Mouse (Mus musculus) liver, adult 2 months (tissue): ENCODE measurements around the gene P2rx2. TPM values are rescaled to one million over a fixed set of nuclear protein-coding genes. Genes with fewer than 3 reads are reported as not detected.

Experiments
- DNase-seq: peaks from one replicate; pipeline ENCODE4 v3.0.0-alpha.2; 2011; ENCODE audit warnings: low read depth, low spot score; ENCODE audit errors: extremely low read depth
- H3K27ac ChIP-seq: fragments of 200-500 bp; replicated peaks from 2 replicates; pipeline ENCODE4 v1.5.1; 2012; ENCODE audit warnings: low read depth, mild to moderate bottlenecking, control low read depth, inconsistent platforms, low read length; ENCODE audit not compliant: insufficient read depth
- H3K27me3 ChIP-seq: fragments of 200-500 bp; 2 replicates; pipeline ENCODE4 v1.6.1; 2012; ENCODE audit warnings: mild to moderate bottlenecking, moderate library complexity, low read length, inconsistent platforms; ENCODE audit not compliant: control insufficient read depth, insufficient read depth
- H3K36me3 ChIP-seq: fragments of 200-500 bp; 2 replicates; pipeline ENCODE4 v1.6.1; 2012; ENCODE audit warnings: low read length, inconsistent platforms; ENCODE audit not compliant: control insufficient read depth, insufficient read depth
- H3K4me1 ChIP-seq: fragments of 200-500 bp; 2 replicates; pipeline ENCODE4 v1.6.1; 2011; ENCODE audit warnings: low read length; ENCODE audit not compliant: control insufficient read depth, insufficient read depth
- H3K4me3 ChIP-seq: fragments of 200-500 bp; 2 replicates; pipeline ENCODE4 v1.5.1; 2011; ENCODE audit warnings: low read depth, mild to moderate bottlenecking, control low read depth, low read length, moderate library complexity; ENCODE audit not compliant: insufficient read depth
- H3K79me2 ChIP-seq: fragments of 200-500 bp; 2 replicates; pipeline ENCODE4 v1.6.1; 2012; ENCODE audit warnings: inconsistent platforms, mild to moderate bottlenecking, low read length, moderate library complexity; ENCODE audit not compliant: control insufficient read depth, insufficient read depth
- H3K9ac ChIP-seq: fragments of 200-500 bp; 2 replicates; pipeline ENCODE4 v1.6.1; 2012; ENCODE audit warnings: low read depth, mild to moderate bottlenecking, control low read depth, inconsistent platforms, low read length
- CTCF ChIP-seq: fragments of 200-500 bp; IDR thresholded peaks from 2 replicates; pipeline ENCODE4 v1.5.1; 2011; ENCODE audit warnings: low read depth, low read length, control low read depth
- POLR2A ChIP-seq: fragments of 200-500 bp; IDR thresholded peaks from 2 replicates; pipeline ENCODE4 v1.6.1; 2011; ENCODE audit warnings: low read length, control low read depth; ENCODE audit not compliant: insufficient read depth; ENCODE audit errors: extremely low read depth
- WGBS: fragments of 180-500 bp; shearing (Covaris S2); methylation state at CpG from one replicate; pipeline ENCODE4 v1.1.7; 2018; 5-methylcytosine and 5-hydroxymethylcytosine counted together
- polyA plus RNA-seq: library from polyadenylated mRNA; depleted of rRNA; stranded (reverse); fragments of >200 nt; gene quantifications from 2 replicates; pipeline ENCODE4 v1.2.3, GENCODE M21; 2012
- total RNA-seq: library from RNA; depleted of rRNA; stranded (reverse); fragments of >200 nt; gene quantifications from 2 replicates; pipeline ENCODE4 v1.2.3, GENCODE M21; 2014

Gene P2rx2
- total and polyA plus RNA-seq, 2 experiments, result 0.07 TPM; not detected in 1

GRCm38 (mm10) chr5:110363822-110364545, 21.0 kb upstream of the P2rx2 start:
- H3K9ac ChIP-seq, result no peak overlapping the region

GRCm38 (mm10) chr5:110363179-110363821, 20.3 kb upstream of the P2rx2 start:
- Histone ChIP-seq H3K4me3 (no peak overlapping the region), H3K9ac (no peak overlapping the region), H3K79me2 (no peaks in the 10 kb centered on the region), H3K4me1 (no peaks in the 10 kb centered on the region), H3K27me3 (no peaks in the 10 kb centered on the region), H3K27ac (no peak overlapping the region), H3K36me3 (peaks cover 12% of the 10 kb centered on the region)
- WGBS, result 64% methylated on average over 72 of the region's 72 CpGs
- no peak for DNase-seq
- TF ChIP-seq POLR2A (no peak), CTCF (no peak)

More at GRCm38 (mm10) chr5:110363822-110364545, 21.0 kb upstream of the P2rx2 start:
- TF ChIP-seq CTCF (no peak), POLR2A (no peak)
- Histone ChIP-seq H3K27ac (no peak overlapping the region), H3K36me3 (peaks cover 17% of the 10 kb centered on the region), H3K27me3 (no peaks in the 10 kb centered on the region), H3K4me1 (no peaks in the 10 kb centered on the region), H3K4me3 (no peak overlapping the region), H3K79me2 (no peaks in the 10 kb centered on the region)
- WGBS, result 90% methylated on average over 11 of the region's 11 CpGs
- no peak for DNase-seq

- Histone ChIP-seq H3K9ac (no peak overlapping the region), H3K4me1 (no peaks in the 10 kb centered on the region), H3K36me3 (peaks cover 12% of the 10 kb centered on the region), H3K79me2 (no peaks in the 10 kb centered on the region), H3K4me3 (no peak overlapping the region), H3K27ac (no peak overlapping the region), H3K27me3 (no peaks in the 10 kb centered on the region)
- DNase-seq, result no peak
- WGBS, result 64% methylated on average over 28 of the region's 28 CpGs
- no peak for TF ChIP-seq CTCF
- TF ChIP-seq POLR2A, result no peak
Measured at GRCm38 (mm10) chr5:110362813-110363178, 19.8 kb upstream of the P2rx2 start.

- no peak overlapping the region for H3K4me3 ChIP-seq
- peaks cover 4% of the 10 kb centered on the region; the same call in 1 of the 2 replicates for H3K36me3 ChIP-seq
- H3K79me2 ChIP-seq, result no peaks in the 10 kb centered on the region
- H3K27me3 ChIP-seq, result no peaks in the 10 kb centered on the region
- no peak for DNase-seq
- no peak overlapping the region for H3K9ac ChIP-seq
- WGBS, result 84% methylated on average over 6 of the region's 6 CpGs
- no peaks in the 10 kb centered on the region for H3K4me1 ChIP-seq
- no peak overlapping the region for H3K27ac ChIP-seq
- TF ChIP-seq POLR2A, result no peak
- no peak for TF ChIP-seq CTCF
Measured at GRCm38 (mm10) chr5:110361465-110361864, 18.5 kb upstream of the P2rx2 start.

GRCm38 (mm10) chr5:110357531-110358179, 14.6 kb upstream of the P2rx2 start:
- 40% methylated on average over 9 of the region's 9 CpGs for WGBS

More at GRCm38 (mm10) chr5:110357531-110358179, 14.6 kb upstream of the P2rx2 start:
- peak; percentile 43 for DNase-seq
- Histone ChIP-seq H3K36me3 (no peaks in the 10 kb centered on the region), H3K9ac (no peak overlapping the region), H3K4me3 (no peak overlapping the region), H3K79me2 (no peaks in the 10 kb centered on the region), H3K27me3 (0 out of 2 replicates have a peak, but pooled peaks cover 6% of the 10 kb centered on the region), H3K27ac (no peak overlapping the region), H3K4me1 (no peaks in the 10 kb centered on the region)
- peak; percentile 76 for TF ChIP-seq CTCF
- no peak for TF ChIP-seq POLR2A
